Mouse (Mus musculus) yolk sac, embryonic 10.5 days (tissue): ENCODE results near the gene Ddx27.

ENCODE experiments used
- DNase-seq: peaks from one replicate; pipeline ENCODE4 v3.0.0-alpha.2; 2017; ENCODE audit warnings: low spot score

Ddx27 gene

GRCm38 (mm10) chr2:167062965-167063880, 48.2 kb downstream of the Ddx27 start, which contains the start of gene Znfx1:
Znfx1 (minus strand) TSS chr2:167063015.
- DNase-seq, result peak; percentile 97

GRCm38 (mm10) chr2:167063906-167064496, 49.0 kb downstream of the Ddx27 start:
- no peak for DNase-seq

- no peak for DNase-seq
Measured at GRCm38 (mm10) chr2:167064601-167065295, 49.8 kb downstream of the Ddx27 start.

- DNase-seq, result no peak
Measured at GRCm38 (mm10) chr2:167066031-167066430, 51.0 kb downstream of the Ddx27 start.

- DNase-seq, result peak; percentile 38
Measured at GRCm38 (mm10) chr2:167066528-167067516, 51.8 kb downstream of the Ddx27 start.

GRCm38 (mm10) chr2:167067575-167067974, 52.6 kb downstream of the Ddx27 start:
- DNase-seq, result no peak

- DNase-seq, result no peak
Measured at GRCm38 (mm10) chr2:167070341-167070740, 55.3 kb downstream of the Ddx27 start.

- DNase-seq, result no peak
Measured at GRCm38 (mm10) chr2:167071266-167071640, 56.3 kb downstream of the Ddx27 start.

GRCm38 (mm10) chr2:167071641-167072601, 56.9 kb downstream of the Ddx27 start:
- peak; percentile 87 for DNase-seq

- no peak for DNase-seq
Measured at GRCm38 (mm10) chr2:167074587-167074986, 59.6 kb downstream of the Ddx27 start.

- DNase-seq, result no peak
Measured at GRCm38 (mm10) chr2:167076352-167076751, 61.4 kb downstream of the Ddx27 start.

GRCm38 (mm10) chr2:167076759-167077158, 61.8 kb downstream of the Ddx27 start:
- DNase-seq, result no peak

- DNase-seq, result no peak
Measured at GRCm38 (mm10) chr2:167077199-167077962, 62.4 kb downstream of the Ddx27 start.

GRCm38 (mm10) chr2:167078486-167078885, 63.5 kb downstream of the Ddx27 start:
- no peak for DNase-seq

GRCm38 (mm10) chr2:167078931-167079495, 64.0 kb downstream of the Ddx27 start:
- DNase-seq, result no peak

GRCm38 (mm10) chr2:167079535-167080257, 64.7 kb downstream of the Ddx27 start:
- DNase-seq, result no peak

GRCm38 (mm10) chr2:167080387-167080786, 65.4 kb downstream of the Ddx27 start:
- no peak for DNase-seq

GRCm38 (mm10) chr2:167081135-167081534, 66.1 kb downstream of the Ddx27 start:
- DNase-seq, result no peak
